Mouse (Mus musculus) left cerebral cortex, postnatal 25 days (tissue): ENCODE data around the gene Rragd. TPM values are rescaled to one million over a fixed set of nuclear protein-coding genes. Genes with fewer than 3 reads are reported as not detected.

Source experiments
- DNase-seq, 2 experiments: peaks; one replicate each; pipeline ENCODE4 v3.0.0; 2022; ENCODE audit warnings: low spot score in 2 of 2, mixed read lengths in 1 of 2
- intact Hi-C: fragments of 180-260 bp; cut with DNase I; formaldehyde crosslinking; loops from one replicate; pipeline ENCODE4 v1.15.1; 2025
- total RNA-seq, 2 experiments: library from RNA; stranded (reverse); gene quantifications; 2 replicates each; pipeline ENCODE4 v1.2.3; 2021

Gene Rragd
- total RNA-seq, 2 experiments from 2014 or later = 84.7 to 88.3 TPM

DNA sequence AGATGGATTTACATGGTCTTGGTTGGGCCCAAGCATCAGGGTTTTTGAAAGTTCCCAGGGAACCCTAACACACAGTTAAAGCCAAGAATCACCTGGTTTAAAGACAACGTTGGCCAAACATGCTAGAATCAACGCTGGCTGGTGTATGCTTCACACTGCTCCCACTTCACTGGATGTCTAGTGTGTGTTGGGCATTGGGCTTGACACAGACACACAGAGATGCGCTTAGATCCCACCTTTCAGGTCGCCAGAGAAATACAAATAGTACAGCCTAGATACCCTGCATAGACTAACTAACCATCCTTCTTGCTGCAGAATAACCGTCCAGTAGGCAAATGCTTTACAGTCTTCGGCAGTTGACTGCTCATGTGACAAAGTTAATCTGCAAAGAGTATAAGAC, 87.5 kb downstream of the Rragd start:
- intact Hi-C loops = loop anchor here (5.0 kb wide), 1 partner anchor 47 kb away; no protein-coding TSS in a partner anchor
- DNase-seq = no peak

DNA sequence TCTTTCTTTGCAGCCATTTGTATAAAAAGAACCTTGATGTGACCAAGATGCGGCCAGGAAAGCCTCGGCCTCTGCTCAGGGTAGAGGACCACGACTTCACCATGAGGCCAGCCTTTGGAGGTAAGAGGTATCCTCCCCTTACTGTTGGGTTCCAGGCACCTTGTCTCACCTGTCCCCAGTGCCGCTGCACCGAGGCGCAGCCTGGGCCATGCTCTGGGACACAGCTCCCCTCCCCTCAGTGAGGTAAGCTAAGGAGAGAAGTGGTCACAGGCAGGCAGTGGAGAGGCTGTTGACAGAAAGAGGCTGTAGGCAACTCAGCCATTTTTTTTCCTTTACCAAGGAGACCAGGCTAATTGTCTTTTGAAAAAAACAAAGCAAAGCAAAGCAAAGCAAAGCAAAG, 88.5 kb downstream of the Rragd start:
- intact Hi-C loops = loop anchor here (5.0 kb wide), 1 partner anchor 46 kb away; no protein-coding TSS in a partner anchor
- DNase-seq = no peak

Other genes starting within 250 kb of the Rragd start
- 10 to 100 TPM; 31.8 to 33.0 TPM for gene Lyrm2, start 182.8 kb upstream of the Rragd start, total RNA-seq
- 10 to 100 TPM; 43.3 to 51.8 TPM for gene Ankrd6, start 32.2 kb upstream of the Rragd start, total RNA-seq
- gene Ube2j1, start 48.4 kb downstream of the Rragd start, total RNA-seq = 100 to 1,000 TPM; 107 to 113 TPM
- under 1 TPM; 0.25 to 0.41 TPM for gene Gabrr2, start 80.0 kb downstream of the Rragd start, total RNA-seq
- gene Gabrr1, start 149.5 kb downstream of the Rragd start, total RNA-seq = under 1 TPM; 0.14 to 0.25 TPM
- 1 to 10 TPM; 5.8 to 6.3 TPM for gene Pm20d2, start 206.7 kb downstream of the Rragd start, total RNA-seq
- 10 to 100 TPM; 22.1 to 24.8 TPM for gene Srsf12, start 226.0 kb downstream of the Rragd start, total RNA-seq